Mouse (Mus musculus) natural killer cell, adult 2 months (primary cell): ENCODE data around the gene Ccdc63.
"Not testable (repeated sequence)": the region's sequence is repeated elsewhere in the genome, so short reads cannot be mapped to it uniquely, and the experiment has no call there.

Source experiments
- DNase-seq, 2 experiments: peaks; one replicate each; pipeline ENCODE4 v3.0.0; 2022; ENCODE audit warnings: low spot score in 2 of 2

The Ccdc63 gene

DNA sequence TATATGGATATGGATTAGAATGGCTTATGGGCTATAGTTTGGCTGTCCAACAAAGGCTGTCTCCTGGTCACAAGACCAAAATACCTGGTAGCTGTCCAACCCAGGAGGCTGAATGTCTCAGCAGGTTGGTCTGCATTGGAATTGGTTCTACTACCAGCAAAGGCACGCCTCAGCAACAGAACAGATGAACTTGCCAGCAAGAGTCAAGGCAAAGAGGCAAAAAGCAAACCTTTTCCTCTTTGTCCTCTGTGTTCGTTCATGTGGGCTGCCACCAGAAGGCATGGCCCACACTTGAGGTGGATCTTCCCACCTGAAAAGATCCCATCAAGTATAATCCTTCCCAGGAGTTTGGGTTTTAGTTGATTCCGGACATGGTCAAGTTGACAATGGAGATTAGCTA lies at the start of gene Ccdc63:
Gene Ccdc63, minus strand, starts transcription at position 101 of the 400 bp plus-strand sequence.
- DNase-seq, result no peak

- DNase-seq, result no peak
Measured at GRCm38 (mm10) chr5:122189115-122189514, 48.5 kb upstream of the Ccdc63 start.

DNA sequence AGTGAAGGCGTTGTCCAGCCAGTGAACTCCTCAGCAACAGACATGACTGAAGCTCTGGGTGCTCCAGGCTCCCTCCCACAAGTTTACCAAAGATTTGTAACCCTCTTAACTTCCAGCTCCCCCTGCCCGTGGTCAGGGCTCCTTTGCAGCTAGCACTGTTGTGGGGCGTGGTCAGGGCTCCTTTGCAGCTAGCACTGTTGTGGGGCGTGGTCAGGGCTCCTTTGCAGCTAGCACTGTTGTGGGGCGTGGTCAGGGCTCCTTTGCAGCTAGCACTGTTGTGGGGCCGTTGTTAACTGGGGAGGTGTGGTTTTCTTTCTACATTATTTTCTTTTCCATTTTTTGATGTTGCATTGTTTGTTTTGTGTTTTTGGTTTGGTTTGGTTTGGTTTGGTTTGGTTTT lies 44.2 kb upstream of the Ccdc63 start:
- DNase-seq, result not testable (repeated sequence)

GRCm38 (mm10) chr5:122184283-122184806 lies 43.7 kb upstream of the Ccdc63 start:
- no peak for DNase-seq

- no peak for DNase-seq
Measured at GRCm38 (mm10) chr5:122179665-122180064, 39.0 kb upstream of the Ccdc63 start.

DNA sequence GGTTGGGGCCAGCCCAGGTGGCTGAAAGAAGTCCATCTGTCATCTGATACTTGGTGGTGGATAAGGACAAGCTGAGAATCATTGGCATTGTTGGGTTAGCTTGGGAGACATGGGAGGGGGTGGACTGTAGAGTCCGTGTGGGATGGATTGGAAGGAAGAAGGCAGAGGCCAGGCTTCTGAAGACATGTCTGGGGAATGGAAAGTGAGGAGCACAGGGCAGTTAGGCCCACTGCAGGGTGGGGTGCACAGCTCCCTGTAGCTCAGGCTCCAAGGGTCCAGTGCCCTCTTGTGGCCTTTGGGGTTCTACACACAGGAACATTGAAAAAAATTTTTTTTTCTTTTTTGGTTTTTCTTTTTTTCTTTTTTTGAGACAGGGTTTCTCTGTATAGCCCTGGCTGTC lies 35.8 kb upstream of the Ccdc63 start:
- DNase-seq, result peak; percentile 47 to 66

DNA sequence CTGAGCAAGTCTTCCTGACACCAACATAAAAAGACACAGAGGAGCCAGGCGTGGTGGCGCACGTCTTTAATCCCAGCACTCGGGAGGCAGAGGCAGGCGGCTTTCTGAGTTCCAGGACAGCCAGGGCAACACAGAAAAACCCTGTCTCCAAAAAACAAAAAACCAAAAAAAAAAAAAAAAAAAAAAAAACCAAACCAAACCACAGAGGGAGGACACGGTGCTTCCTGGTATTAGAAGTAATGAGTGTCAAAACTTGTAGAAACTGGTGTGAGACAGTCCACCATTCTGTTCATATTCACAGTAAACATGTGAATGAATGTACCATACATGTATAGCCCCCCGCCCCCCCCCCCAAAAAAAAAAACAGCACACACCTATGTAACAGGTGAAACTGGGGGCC lies 35.3 kb upstream of the Ccdc63 start:
- no peak for DNase-seq

DNA sequence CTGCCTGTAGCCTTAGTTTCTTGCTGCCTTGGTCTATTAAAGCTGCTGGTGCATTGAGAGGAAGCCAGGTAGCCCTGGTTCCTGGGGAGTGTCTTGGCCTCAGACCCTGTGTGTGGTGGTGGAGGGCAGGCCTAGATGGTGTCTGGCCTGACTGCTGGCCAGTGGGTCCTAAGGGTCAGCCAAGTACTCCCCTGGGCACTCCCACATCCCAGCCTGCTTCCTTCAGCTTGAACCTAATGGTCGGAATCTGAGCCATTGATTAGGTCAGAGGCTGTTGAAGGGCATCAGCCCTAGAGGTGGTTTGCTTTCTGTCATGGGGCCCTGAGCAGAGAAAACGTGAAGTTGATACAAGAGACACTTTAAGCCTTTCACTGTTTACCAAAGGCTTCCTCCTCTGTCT lies 34.8 kb upstream of the Ccdc63 start:
- DNase-seq, result no peak

GRCm38 (mm10) chr5:122171058-122171457 lies 30.4 kb upstream of the Ccdc63 start:
- DNase-seq, result no peak

DNA sequence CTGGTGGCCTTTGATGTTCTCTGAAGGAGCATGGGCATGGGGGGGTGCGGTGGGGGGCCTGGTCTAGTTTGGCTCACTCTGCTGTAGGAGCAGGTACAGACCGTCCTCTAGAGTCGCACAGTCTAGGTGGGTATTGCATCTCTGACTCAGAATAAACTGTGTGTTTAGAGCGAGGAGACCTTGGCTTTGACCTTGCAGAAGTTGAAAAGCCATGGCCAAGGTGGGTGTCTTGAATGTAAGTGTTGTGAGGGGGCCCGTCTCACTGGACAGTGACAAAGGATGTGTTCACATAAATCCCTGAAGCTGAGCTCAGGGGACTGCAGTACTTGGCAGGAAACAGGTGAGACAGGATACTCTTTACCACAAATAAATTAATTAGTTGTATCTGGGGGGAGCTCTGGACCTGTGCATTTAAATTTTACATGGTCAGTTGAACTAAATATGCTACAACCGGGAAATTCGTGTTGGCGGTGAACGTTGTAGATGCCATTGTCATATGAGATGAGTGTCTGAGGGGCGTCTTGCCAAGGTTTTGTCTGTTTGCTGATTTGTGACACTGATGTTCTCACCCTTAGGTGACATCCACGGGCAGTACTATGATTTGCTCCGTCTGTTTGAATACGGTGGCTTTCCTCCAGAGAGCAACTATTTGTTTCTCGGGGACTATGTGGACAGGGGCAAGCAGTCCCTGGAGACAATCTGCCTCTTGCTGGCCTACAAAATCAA lies 27.9 kb upstream of the Ccdc63 start:
- no peak for DNase-seq

- no peak for DNase-seq
Measured at GRCm38 (mm10) chr5:122166636-122167161, 26.1 kb upstream of the Ccdc63 start.

- DNase-seq, result no peak
Measured at GRCm38 (mm10) chr5:122165233-122165915, 24.8 kb upstream of the Ccdc63 start.

DNA sequence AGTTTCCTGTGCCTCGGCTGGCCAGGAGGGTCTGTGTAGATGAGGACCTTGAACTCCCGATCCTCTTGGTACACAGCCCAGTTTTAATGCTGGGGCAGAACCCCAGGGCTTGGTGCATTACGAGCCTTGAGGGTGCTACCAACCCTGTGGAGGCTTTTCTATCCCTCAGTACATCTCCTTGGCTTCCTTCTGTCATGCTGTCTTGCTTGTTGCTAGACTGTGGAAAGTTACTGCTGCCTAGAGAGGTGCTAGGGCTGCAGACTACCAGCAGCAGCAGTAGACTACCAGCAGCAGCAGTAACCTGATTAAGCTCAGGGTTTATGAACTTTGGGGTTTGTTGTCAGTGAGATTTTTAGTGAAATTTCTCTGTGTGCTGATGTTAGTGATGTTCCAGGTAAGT lies 23.4 kb upstream of the Ccdc63 start:
- DNase-seq, result no peak

DNA sequence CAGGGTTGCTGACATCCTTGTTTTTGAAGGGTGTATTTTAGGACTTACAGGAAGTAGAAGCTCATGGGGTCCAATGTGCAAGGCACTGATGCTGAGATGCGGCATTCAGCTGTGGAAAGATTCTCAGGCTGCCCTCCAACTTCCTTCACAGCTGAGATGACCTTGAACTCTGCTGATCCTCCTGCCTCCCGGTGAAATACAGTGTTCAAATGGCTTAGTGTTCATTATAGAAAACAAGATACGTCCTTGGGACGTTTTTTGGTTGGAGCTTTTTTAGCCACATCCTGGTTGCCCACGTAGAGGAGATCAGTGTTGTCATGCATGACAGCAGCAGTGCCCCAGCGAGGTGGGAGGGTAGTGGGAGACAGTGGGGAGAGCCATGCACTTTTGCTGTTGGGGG lies 22.6 kb upstream of the Ccdc63 start:
- DNase-seq, result peak; percentile 33 to 56

DNA sequence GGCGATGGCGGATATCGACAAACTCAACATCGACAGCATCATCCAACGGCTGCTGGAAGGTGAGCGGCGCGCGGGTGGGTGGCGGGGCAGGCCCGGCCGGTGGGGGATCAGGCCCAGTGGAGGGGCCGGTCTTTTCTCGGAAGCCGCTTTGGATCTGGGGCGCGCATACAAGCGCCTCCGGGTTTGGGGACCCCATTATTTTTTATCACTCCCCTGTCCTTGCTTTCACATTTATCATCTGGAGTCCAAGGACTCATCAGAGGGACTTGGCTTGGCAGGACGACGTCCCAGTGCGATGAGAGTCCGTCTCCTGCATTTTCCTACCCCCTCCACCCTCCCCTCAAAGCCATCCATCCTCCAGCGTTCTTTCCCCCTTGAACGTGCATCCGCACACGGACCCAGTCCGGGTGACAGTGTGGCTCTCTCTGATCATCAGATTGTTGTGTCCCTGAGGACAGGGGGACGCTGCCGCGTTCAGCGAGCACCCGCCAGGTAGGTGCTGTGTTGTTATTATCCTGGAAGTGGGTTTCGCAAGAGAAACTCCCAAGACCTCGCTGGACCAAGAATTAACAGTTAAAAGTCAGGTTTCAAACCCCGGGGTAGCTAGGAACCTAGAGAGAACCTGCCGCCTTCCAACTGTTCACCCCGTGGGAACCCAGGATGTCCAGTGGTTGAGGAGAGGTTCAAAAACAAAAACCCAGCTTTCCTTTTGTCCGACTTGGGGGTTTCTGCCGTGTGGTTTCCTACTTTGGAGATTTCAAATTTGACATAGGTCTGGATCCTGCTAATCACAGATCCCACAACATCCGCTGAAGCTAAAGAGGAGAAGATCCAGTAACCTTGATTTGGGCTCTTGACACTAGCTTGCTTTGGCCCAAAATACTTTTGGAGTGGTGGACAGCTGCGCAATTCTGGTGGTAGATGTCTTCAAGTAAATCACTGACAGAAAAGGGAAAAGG lies 18.2 kb upstream of the Ccdc63 start:
- no peak for DNase-seq

DNA sequence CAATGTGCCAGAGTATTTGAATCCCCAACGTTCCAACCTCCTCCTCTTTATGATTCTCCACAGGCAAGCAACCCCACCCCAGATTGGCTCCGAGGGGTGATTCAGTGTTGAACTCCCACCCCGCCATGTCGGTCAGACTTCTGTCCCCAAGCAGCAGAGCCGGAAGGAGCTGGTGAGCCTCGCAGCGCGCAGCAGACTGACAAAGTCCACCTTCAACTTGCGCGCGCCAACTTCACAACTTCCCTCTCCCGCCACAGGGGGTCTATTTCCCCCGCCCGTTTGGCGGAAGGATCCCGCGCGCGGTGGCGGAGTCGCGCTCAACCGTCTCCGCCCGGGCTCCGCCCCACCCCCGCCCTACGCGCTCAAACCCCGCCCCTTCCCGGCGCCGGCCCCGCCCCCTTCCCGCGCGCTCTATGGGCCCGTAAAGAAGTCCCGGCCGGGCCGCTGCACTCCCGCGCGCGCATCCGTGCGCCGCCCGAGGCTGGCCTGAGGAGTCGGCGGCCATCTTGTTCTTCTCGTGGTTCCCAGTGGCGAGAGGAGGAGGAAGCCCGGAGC lies 17.3 kb upstream of the Ccdc63 start, which contains the start of gene Ppp1cc:
Gene Ppp1cc, plus strand, starts transcription at position 452 of the 555 bp plus-strand sequence.
- DNase-seq, result peak; percentile 88 to 90

DNA sequence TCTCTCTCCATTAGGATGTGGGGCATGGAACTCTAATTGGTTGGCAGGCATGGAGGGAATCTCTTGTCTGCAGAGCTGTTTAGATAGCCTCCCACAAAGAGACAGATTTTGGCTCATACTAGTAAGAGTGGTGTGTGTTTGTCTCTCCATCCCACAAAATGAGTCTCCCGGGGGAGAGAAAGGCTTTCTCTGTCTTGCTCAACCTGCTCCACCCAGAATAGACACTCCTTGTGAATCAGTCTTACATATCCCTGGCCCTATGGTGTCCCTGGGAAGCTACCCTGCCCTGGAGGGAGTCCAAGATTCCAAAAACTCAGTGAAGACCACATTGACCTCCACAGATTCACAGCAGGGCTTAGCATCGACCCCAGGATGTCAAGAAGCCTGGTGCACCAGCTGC lies 15.9 kb upstream of the Ccdc63 start:
- DNase-seq, result no peak

DNA sequence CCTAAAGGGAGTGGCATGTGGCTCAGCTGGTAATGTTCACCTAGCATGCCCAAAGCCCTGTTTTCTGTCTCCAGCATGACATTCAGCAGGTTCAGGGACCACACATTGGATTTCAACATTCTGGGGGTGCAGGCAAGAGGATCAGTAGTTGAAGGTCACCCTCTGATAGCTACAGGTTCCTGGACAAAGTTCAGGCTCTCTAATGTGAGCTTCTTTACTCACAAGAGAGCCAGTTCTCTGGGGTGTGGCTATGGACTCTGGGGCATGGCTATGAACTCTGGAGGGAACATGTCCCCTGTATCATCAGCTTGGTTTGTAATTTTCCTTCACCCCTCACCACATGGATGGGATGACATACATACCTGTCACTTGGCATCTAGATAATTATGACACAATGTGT lies 15.0 kb upstream of the Ccdc63 start:
- DNase-seq, result no peak

GRCm38 (mm10) chr5:122154782-122155181 lies 14.2 kb upstream of the Ccdc63 start:
- no peak for DNase-seq

DNA sequence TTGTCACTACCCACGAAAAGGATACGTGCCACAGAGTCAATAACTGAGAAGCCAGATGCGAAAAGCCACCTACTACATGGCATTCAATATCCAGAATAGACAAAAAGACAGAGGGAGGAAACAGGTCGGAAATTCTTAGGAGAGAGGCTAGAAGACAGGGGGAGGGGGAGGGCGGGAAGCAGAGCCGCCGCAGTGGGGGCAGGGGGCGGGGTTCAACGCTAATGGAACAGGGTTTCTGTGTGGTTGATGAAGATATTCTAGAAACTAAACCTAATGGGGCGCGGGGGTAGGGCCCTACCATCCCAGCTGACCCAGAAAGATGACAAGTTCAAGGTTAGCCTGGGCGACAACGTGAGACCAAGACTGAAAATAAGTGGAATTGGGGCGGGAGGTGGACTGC lies 13.4 kb upstream of the Ccdc63 start:
- DNase-seq, result no peak

DNA sequence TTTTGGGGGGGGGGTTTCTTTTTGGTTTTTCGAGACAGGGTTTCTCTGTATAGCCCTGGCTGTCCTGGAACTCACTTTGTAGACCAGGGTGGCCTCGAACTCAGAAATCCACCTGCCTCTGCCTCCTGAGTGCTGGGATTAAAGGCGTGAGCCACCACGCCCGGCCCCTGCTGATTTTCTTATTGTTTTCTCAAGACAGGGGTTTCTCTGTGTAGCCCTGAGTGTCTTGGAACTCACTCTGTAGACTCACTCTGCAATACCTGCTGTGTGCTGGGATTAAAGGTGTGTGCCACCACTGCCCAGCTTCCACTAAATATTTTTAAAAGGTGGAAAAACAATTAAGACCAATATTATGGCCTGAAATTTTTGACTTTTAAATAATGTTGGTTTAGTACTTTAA lies 11.9 kb upstream of the Ccdc63 start:
- DNase-seq, result not testable (repeated sequence)
